In genomic region chr8:107387861-107388260, GRCm38 (mm10) we compare ENCODE assay signal across 8 mouse cellular contexts. TPM values are rescaled to one million over a fixed set of nuclear protein-coding genes. Genes with fewer than 3 reads are reported as not detected.
DNase-seq lines count a peak whose midpoint lies in the region; ATAC-seq and TF ChIP-seq lines count a peak whose summit lies in the region.

No protein-coding gene starts in this region.

- ATAC-seq in midbrain, embryonic 16.5 days = no peak

- H3K4me3 ChIP-seq in heart, adult 2 months = no peak overlapping the region
- H3K4me3 ChIP-seq in midbrain, embryonic 16.5 days (ENCODE audit: low read depth, low read length) = no peak overlapping the region

- no peak for DNase-seq in heart, adult 2 months
- no peak for DNase-seq in heart, postnatal 25 days (ENCODE audit: low spot score)
- DNase-seq in right cerebral cortex, postnatal 4 days = peak; percentile 32
- no peak for DNase-seq in right cerebral cortex, adult 18-20 months
- peak; percentile 69 to 71 for DNase-seq in adrenal gland, postnatal 36 days
- DNase-seq in kidney, adult 9 months = peak; percentile 76
- peak; percentile 23 for DNase-seq in splenic B cell, adult 2 months (ENCODE audit: low read depth, low spot score)

- H3K4me1 ChIP-seq in heart, adult 2 months (ENCODE audit: control insufficient read depth, insufficient read depth, low read length) = peaks cover 7% of the 10 kb centered on the region
- no peaks in the 10 kb centered on the region for H3K4me1 ChIP-seq in midbrain, embryonic 16.5 days (ENCODE audit: control insufficient read depth, insufficient read depth, low read length)

- no peaks in the 10 kb centered on the region for H3K9me3 ChIP-seq in midbrain, embryonic 16.5 days (replicated peaks; ENCODE audit: control insufficient read depth, low read length, poor library complexity, severe bottlenecking)

- intact Hi-C loops in heart, adult 2 months (cut with DNase I) = no loop called here
- intact Hi-C loops in heart, postnatal 25 days (cut with DNase I) = loop anchor here (2.0 kb wide), 1 partner anchor 37 kb away; the partner anchor contains the start of gene Nob1

- no peak overlapping the region for H3K4me2 ChIP-seq in midbrain, embryonic 16.5 days (ENCODE audit: low read length)

- H3K27ac ChIP-seq in heart, adult 2 months = no peak overlapping the region; the same call in 1 of the 2 replicates
- no peak overlapping the region for H3K27ac ChIP-seq in midbrain, embryonic 16.5 days (ENCODE audit: low read length)

- 65% methylated on average over 5 of the region's 5 CpGs for WGBS in heart, adult 2 months
- 70% methylated on average over 5 of the region's 5 CpGs for WGBS in midbrain, embryonic 16.5 days

- H3K79me2 ChIP-seq in heart, adult 2 months (replicated peaks; ENCODE audit: control insufficient read depth, insufficient read depth, low read length) = no peaks in the 10 kb centered on the region

- H3K36me3 ChIP-seq in heart, adult 2 months (ENCODE audit: control insufficient read depth, insufficient read depth, low read length) = peaks cover 2% of the 10 kb centered on the region; the same call in 1 of the 2 replicates
- H3K36me3 ChIP-seq in splenic B cell, adult 2 months (ENCODE audit: control insufficient read depth, insufficient read depth, low read length, poor library complexity, severe bottlenecking) = no peaks in the 10 kb centered on the region
- no peaks in the 10 kb centered on the region for H3K36me3 ChIP-seq in midbrain, embryonic 16.5 days (ENCODE audit: control insufficient read depth, insufficient read depth, low read length)

- no peak overlapping the region for H3K9ac ChIP-seq in heart, adult 2 months (ENCODE audit: low read depth, low read length)
- no peak overlapping the region for H3K9ac ChIP-seq in midbrain, embryonic 16.5 days (ENCODE audit: low read depth, low read length)

- TF ChIP-seq CTCF in heart, adult 2 months (IDR thresholded peaks at IDR 0.05) = peak; percentile 68

- TF ChIP-seq EP300 in heart, adult 2 months (IDR thresholded peaks at IDR 0.05; ENCODE audit: insufficient read depth, low read depth, low read length) = no peak

- no peaks in the 10 kb centered on the region for H3K27me3 ChIP-seq in heart, adult 2 months (ENCODE audit: control insufficient read depth, insufficient read depth, low read length)
- no peaks in the 10 kb centered on the region for H3K27me3 ChIP-seq in splenic B cell, adult 2 months (ENCODE audit: control insufficient read depth, insufficient read depth, low read length, poor library complexity, severe bottlenecking)
- no peaks in the 10 kb centered on the region for H3K27me3 ChIP-seq in midbrain, embryonic 16.5 days (ENCODE audit: control insufficient read depth, insufficient read depth, low read depth, low read length)

- no peak for TF ChIP-seq POLR2A in heart, adult 2 months (IDR thresholded peaks at IDR 0.05; ENCODE audit: insufficient read depth, low read depth, low read length)

RNA-seq across cellular contexts. Expression of gene Nqo1, which starts 15.1 kb away (rescaled TPM):
- total RNA-seq in heart, adult 2 months (2021) = 10 to 100 TPM; 43.5 to 58.2 TPM
- 36.7 and 63.2 TPM in 2 replicates for polyA plus RNA-seq in heart, adult 2 months (2012; rRNA removed)
- 10 to 100 TPM; 27.9 to 33.4 TPM for total RNA-seq in heart, postnatal 25 days (2021)
- 1 to 10 TPM; 4.5 to 6.1 TPM for total RNA-seq in adrenal gland, postnatal 36 days (2021)
- 5.3 and 7.1 TPM in 2 replicates for polyA plus RNA-seq in midbrain, embryonic 16.5 days (2015; fragmentation: Nextera tagmentation; extraction: Ambion mirVana)

RNA-seq across cellular contexts. Expression of gene Nob1, which starts 37.0 kb away (rescaled TPM):
- total RNA-seq in heart, adult 2 months (2021) = 10 to 100 TPM; 21.5 to 22.0 TPM
- 21.7 and 30.6 TPM in 2 replicates for polyA plus RNA-seq in heart, adult 2 months (2012; rRNA removed)
- 10 to 100 TPM; 20.5 to 21.2 TPM for total RNA-seq in heart, postnatal 25 days (2021)
- total RNA-seq in adrenal gland, postnatal 36 days (2021) = 10 to 100 TPM; 28.5 to 35.5 TPM
- polyA plus RNA-seq in midbrain, embryonic 16.5 days (2015; fragmentation: Nextera tagmentation; extraction: Ambion mirVana) = 67.8 and 73.1 TPM in 2 replicates

RNA-seq across cellular contexts. Expression of gene Wwp2, which starts 48.3 kb away (rescaled TPM):
- total RNA-seq in heart, adult 2 months (2021) = 10 to 100 TPM; 20.5 to 31.5 TPM
- polyA plus RNA-seq in heart, adult 2 months (2012; rRNA removed) = 18.7 and 21.8 TPM in 2 replicates
- 10 to 100 TPM; 20.1 to 22.7 TPM for total RNA-seq in heart, postnatal 25 days (2021)
- 10 to 100 TPM; 32.3 to 43.3 TPM for total RNA-seq in adrenal gland, postnatal 36 days (2021)
- polyA plus RNA-seq in midbrain, embryonic 16.5 days (2015; fragmentation: Nextera tagmentation; extraction: Ambion mirVana) = 39.0 and 42.7 TPM in 2 replicates

Comparison
In these comparisons a context has a peak if more than half of its experiments do, and no peak if none do; other contexts are left out.
1. DNase-seq: peak in right cerebral cortex, postnatal 4 days (single experiment), adrenal gland, postnatal 36 days (2 of 2), kidney, adult 9 months (single experiment) and splenic B cell, adult 2 months (single experiment); none in heart, adult 2 months (0 of 2), heart, postnatal 25 days (single experiment) and right cerebral cortex, adult 18-20 months (single experiment).
2. RNA of gene Nqo1, which starts 15.1 kb away (total RNA-seq): 43.5 to 58.2 TPM in heart, adult 2 months and 27.9 to 33.4 TPM in heart, postnatal 25 days; 4.5 to 6.1 TPM in adrenal gland, postnatal 36 days; every median in the first group is over 4 times any median in the second.